Mouse (Mus musculus) liver, embryonic 15.5 days (tissue): ENCODE results near the gene Thrb. TPM values are rescaled to one million over a fixed set of nuclear protein-coding genes. Genes with fewer than 3 reads are reported as not detected.

Source experiments
- ATAC-seq: fragments of 200-750 bp; cut with Nextera tagmentation; 2 replicates; pipeline ENCODE4 v1.8.0; 2017; ENCODE audit warnings: moderate number of reproducible peaks, mild to moderate bottlenecking, moderate library complexity; ENCODE audit not compliant: insufficient read depth
- H3K27ac ChIP-seq: fragments of 300-500 bp; sonication (generic); replicated peaks from 2 replicates; pipeline ENCODE4 v1.5.1; 2015; ENCODE audit warnings: mild to moderate bottlenecking, inconsistent platforms
- H3K27me3 ChIP-seq: fragments of 300-500 bp; sonication (generic); 2 replicates; pipeline ENCODE4 v1.6.1; 2015; ENCODE audit warnings: mild to moderate bottlenecking, inconsistent platforms
- H3K36me3 ChIP-seq: fragments of 300-500 bp; sonication (generic); replicated peaks from 2 replicates; pipeline ENCODE4 v1.6.1; 2015; ENCODE audit warnings: moderate library complexity, mild to moderate bottlenecking, inconsistent platforms
- H3K4me1 ChIP-seq: fragments of 300-500 bp; sonication (generic); replicated peaks from 2 replicates; pipeline ENCODE4 v1.6.1; 2015; ENCODE audit warnings: inconsistent platforms
- H3K4me2 ChIP-seq: fragments of 300-500 bp; sonication (generic); 2 replicates; pipeline ENCODE4 v1.6.1; 2015; ENCODE audit warnings: moderate library complexity, mild to moderate bottlenecking, inconsistent platforms
- H3K4me3 ChIP-seq: fragments of 300-500 bp; sonication (generic); replicated peaks from 2 replicates; pipeline ENCODE4 v1.5.1; 2015; ENCODE audit warnings: mild to moderate bottlenecking, inconsistent platforms
- H3K9ac ChIP-seq: fragments of 300-500 bp; sonication (generic); 2 replicates; pipeline ENCODE4 v1.6.1; 2015; ENCODE audit warnings: moderate library complexity, mild to moderate bottlenecking, inconsistent platforms
- H3K9me3 ChIP-seq: fragments of 300-500 bp; sonication (generic); replicated peaks from 2 replicates; pipeline ENCODE4 v1.6.1; 2016; ENCODE audit warnings: inconsistent platforms
- whole genome bisulfite sequencing: fragments of 180-500 bp; shearing (Covaris S2); methylation state at CpG from one replicate; pipeline ENCODE4 v1.1.7; 2015; ENCODE audit warnings: mixed read lengths; ENCODE audit not compliant: insufficient replicate concordance; 5-methylcytosine and 5-hydroxymethylcytosine counted together
- polyA plus RNA-seq: library from polyadenylated mRNA; unstranded; fragments of >200 nt; fragmentation: Nextera tagmentation; extraction: Ambion mirVana; gene quantifications from 2 replicates; pipeline ENCODE4 v1.2.1, GENCODE M21; 2015

Gene Thrb
- polyA plus RNA-seq, 1 experiment from 2014 or later: 2.1 TPM

DNA sequence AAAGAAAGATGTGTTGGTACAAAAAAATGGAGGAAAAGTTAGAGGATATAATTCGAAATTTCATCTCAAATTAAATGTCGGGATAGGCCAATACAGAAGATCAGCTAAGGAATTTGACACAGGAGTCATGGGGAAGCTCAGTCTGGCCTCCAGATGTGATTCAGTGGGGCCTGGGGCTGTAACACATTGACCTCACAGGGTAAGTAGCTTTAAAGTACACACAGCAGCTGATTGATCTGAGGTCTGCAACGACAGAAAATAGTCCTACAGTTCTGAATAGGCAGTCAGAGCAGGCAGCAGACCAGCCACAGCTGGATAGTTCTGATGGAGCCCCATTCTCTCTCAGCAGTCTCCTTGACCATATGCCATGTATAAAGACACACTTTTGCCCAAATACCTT lies 80.8 kb downstream of the Thrb start:
- Histone ChIP-seq H3K4me2 (no peak overlapping the region), H3K36me3 (no peaks in the 10 kb centered on the region), H3K9me3 (no peaks in the 10 kb centered on the region), H3K27ac (no peak overlapping the region), H3K4me3 (no peak overlapping the region), H3K9ac (no peak overlapping the region), H3K4me1 (no peaks in the 10 kb centered on the region), H3K27me3 (no peaks in the 10 kb centered on the region)
- ATAC-seq: no peak
- 35% methylated on average over 3 of the region's 3 CpGs for whole genome bisulfite sequencing

DNA sequence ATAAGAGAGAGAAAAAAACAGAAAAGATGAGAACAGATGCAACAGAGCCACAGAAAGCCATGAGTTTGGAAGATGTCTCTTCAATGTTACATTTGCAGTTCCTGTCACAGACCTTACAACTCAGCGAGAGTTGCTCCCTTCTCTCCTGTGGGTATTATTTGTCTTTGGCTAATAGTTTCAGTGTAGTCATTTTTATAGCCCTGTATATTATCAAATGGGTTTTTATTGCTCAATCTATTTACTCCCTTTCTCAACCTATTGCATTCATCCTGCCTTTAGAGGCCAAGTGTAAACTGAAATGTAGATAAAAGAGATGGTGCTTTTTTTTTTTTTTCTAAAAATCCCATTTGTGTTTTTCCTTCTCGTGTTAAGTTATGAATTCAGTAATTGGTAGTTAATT lies 82.2 kb downstream of the Thrb start:
- no peaks in the 10 kb centered on the region for H3K4me1 ChIP-seq
- no peak overlapping the region for H3K4me2 ChIP-seq
- no peaks in the 10 kb centered on the region for H3K27me3 ChIP-seq
- no peaks in the 10 kb centered on the region for H3K36me3 ChIP-seq
- H3K9ac ChIP-seq: no peak overlapping the region
- WGBS: 47% methylated on average over 2 of the region's 2 CpGs
- H3K4me3 ChIP-seq: no peak overlapping the region
- H3K27ac ChIP-seq: no peak overlapping the region
- ATAC-seq: no peak
- H3K9me3 ChIP-seq: no peaks in the 10 kb centered on the region

- WGBS: 41% methylated on average over 9 of the region's 9 CpGs
- no peaks in the 10 kb centered on the region for H3K36me3 ChIP-seq
- no peak overlapping the region for H3K9ac ChIP-seq
- ATAC-seq: no peak
- no peaks in the 10 kb centered on the region for H3K9me3 ChIP-seq
- H3K4me1 ChIP-seq: no peaks in the 10 kb centered on the region
- H3K27me3 ChIP-seq: no peaks in the 10 kb centered on the region
- no peak overlapping the region for H3K4me2 ChIP-seq
- no peak overlapping the region for H3K27ac ChIP-seq
- no peak overlapping the region for H3K4me3 ChIP-seq
Observed at GRCm38 (mm10) chr14:17742902-17743712, 83.0 kb downstream of the Thrb start.

GRCm38 (mm10) chr14:17743713-17744158 lies 83.7 kb downstream of the Thrb start:
- 56% methylated on average over 2 of the region's 2 CpGs for WGBS
- ATAC-seq: no peak

DNA sequence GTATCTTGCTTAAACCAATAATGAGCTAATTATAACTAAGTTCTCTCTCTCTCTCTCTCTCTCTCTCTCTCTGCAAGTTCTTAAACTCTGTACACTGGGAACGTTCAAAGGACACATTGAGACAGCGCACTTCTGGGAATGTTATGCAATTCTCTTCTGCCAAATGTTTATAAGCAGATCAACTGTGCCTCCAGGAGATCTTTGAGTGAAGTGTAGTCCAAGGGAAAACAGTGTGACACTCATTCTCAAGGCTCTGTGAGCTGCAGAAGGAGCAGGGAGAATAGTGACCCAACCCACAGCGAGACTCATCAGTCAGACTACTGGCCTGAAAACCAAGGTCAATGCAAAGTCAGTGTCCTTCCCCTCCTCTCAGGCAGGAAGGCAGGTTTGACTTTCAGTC lies 87.9 kb downstream of the Thrb start:
- 57% methylated on average over 3 of the region's 3 CpGs for WGBS
- H3K27me3 ChIP-seq: no peaks in the 10 kb centered on the region

More at GRCm38 (mm10) chr14:17743713-17744158, 83.7 kb downstream of the Thrb start:
- no peaks in the 10 kb centered on the region for H3K27me3 ChIP-seq
- no peak overlapping the region for H3K27ac ChIP-seq
- H3K4me1 ChIP-seq: no peaks in the 10 kb centered on the region
- no peak overlapping the region for H3K4me2 ChIP-seq
- H3K4me3 ChIP-seq: no peak overlapping the region
- no peaks in the 10 kb centered on the region for H3K9me3 ChIP-seq
- no peak overlapping the region for H3K9ac ChIP-seq
- no peaks in the 10 kb centered on the region for H3K36me3 ChIP-seq

DNA sequence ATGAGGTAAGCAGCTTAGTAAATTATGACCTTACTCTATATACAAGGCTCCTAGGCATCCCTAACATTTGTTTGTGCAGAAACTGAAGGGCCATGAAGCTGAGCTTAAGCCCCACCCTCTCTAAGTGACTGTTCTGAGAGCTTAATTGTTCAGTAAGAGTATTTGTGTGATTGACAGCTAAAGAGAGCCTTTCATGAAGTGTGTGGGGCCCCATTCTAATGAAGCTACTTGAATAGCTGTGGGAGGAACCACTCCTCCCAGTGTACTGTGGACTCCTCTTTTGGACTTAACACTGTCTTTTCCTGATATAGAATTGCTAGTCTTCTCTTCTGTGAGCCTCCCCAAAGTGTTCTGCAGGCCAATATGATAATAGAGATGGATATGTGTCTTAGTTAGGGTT lies 88.9 kb downstream of the Thrb start:
- H3K9ac ChIP-seq: no peak overlapping the region
- no peak overlapping the region for H3K4me3 ChIP-seq
- H3K27ac ChIP-seq: no peak overlapping the region
- H3K36me3 ChIP-seq: no peaks in the 10 kb centered on the region
- H3K27me3 ChIP-seq: no peaks in the 10 kb centered on the region
- H3K4me2 ChIP-seq: no peak overlapping the region
- no peaks in the 10 kb centered on the region for H3K9me3 ChIP-seq
- H3K4me1 ChIP-seq: no peaks in the 10 kb centered on the region
- ATAC-seq: no peak

More for the DNA sequence above, 87.9 kb downstream of the Thrb start:
- H3K9me3 ChIP-seq: no peaks in the 10 kb centered on the region
- no peak overlapping the region for H3K9ac ChIP-seq
- no peaks in the 10 kb centered on the region for H3K4me1 ChIP-seq
- H3K27ac ChIP-seq: no peak overlapping the region
- no peak overlapping the region for H3K4me3 ChIP-seq
- no peak for ATAC-seq
- no peaks in the 10 kb centered on the region for H3K36me3 ChIP-seq
- H3K4me2 ChIP-seq: no peak overlapping the region

GRCm38 (mm10) chr14:17751911-17752310 lies 91.8 kb downstream of the Thrb start:
- Histone ChIP-seq H3K27ac (no peak overlapping the region), H3K4me1 (no peaks in the 10 kb centered on the region), H3K36me3 (no peaks in the 10 kb centered on the region), H3K9ac (no peak overlapping the region), H3K9me3 (no peaks in the 10 kb centered on the region), H3K4me2 (no peak overlapping the region), H3K4me3 (no peak overlapping the region), H3K27me3 (no peaks in the 10 kb centered on the region)
- no peak for ATAC-seq
- 56% methylated on average over 1 of the region's 1 CpGs for WGBS

GRCm38 (mm10) chr14:17753429-17753828 lies 93.4 kb downstream of the Thrb start:
- Histone ChIP-seq H3K4me3 (no peak overlapping the region), H3K27me3 (no peaks in the 10 kb centered on the region), H3K9ac (no peak overlapping the region), H3K4me1 (no peaks in the 10 kb centered on the region), H3K36me3 (no peaks in the 10 kb centered on the region), H3K27ac (no peak overlapping the region), H3K9me3 (no peaks in the 10 kb centered on the region), H3K4me2 (no peak overlapping the region)
- 57% methylated on average over 1 of the region's 1 CpGs for WGBS
- ATAC-seq: no peak

GRCm38 (mm10) chr14:17756732-17757131 lies 96.7 kb downstream of the Thrb start:
- no peak for ATAC-seq
- no peaks in the 10 kb centered on the region for H3K36me3 ChIP-seq
- no peaks in the 10 kb centered on the region for H3K27me3 ChIP-seq
- no peaks in the 10 kb centered on the region for H3K9me3 ChIP-seq
- no peak overlapping the region for H3K27ac ChIP-seq
- no peak overlapping the region for H3K4me2 ChIP-seq
- H3K4me1 ChIP-seq: no peaks in the 10 kb centered on the region
- H3K4me3 ChIP-seq: no peak overlapping the region
- no peak overlapping the region for H3K9ac ChIP-seq

DNA sequence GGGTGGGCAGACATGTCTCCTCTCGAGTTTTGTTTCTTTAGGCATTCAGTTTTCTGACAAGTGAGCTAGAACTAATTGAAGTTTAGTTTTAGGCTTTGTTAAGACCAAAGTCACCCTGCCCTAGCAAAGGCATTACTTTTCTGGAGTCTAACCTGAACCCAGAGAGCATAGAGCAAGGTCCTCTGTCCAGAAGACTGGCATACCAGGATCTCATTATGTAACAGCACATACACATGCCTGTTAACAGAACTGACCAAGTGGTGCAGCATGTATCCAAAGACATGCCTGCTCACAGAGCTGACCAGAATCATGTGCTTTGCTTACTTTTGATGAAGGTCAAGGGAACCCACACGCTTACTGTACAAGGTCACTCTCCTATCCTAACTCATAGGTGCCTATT lies 107.9 kb downstream of the Thrb start:
- 39% methylated on average over 2 of the region's 2 CpGs for WGBS
- Histone ChIP-seq H3K9ac (no peak overlapping the region), H3K4me2 (no peak overlapping the region), H3K27me3 (no peaks in the 10 kb centered on the region), H3K27ac (no peak overlapping the region), H3K4me1 (no peaks in the 10 kb centered on the region), H3K9me3 (no peaks in the 10 kb centered on the region), H3K4me3 (no peak overlapping the region), H3K36me3 (no peaks in the 10 kb centered on the region)
- ATAC-seq: no peak

GRCm38 (mm10) chr14:17774404-17774803 lies 114.3 kb downstream of the Thrb start:
- H3K36me3 ChIP-seq: no peaks in the 10 kb centered on the region
- no peaks in the 10 kb centered on the region for H3K4me1 ChIP-seq
- no peaks in the 10 kb centered on the region for H3K27me3 ChIP-seq
- no peak overlapping the region for H3K27ac ChIP-seq
- no peak overlapping the region for H3K9ac ChIP-seq
- H3K4me2 ChIP-seq: no peak overlapping the region
- no peaks in the 10 kb centered on the region for H3K9me3 ChIP-seq
- no peak overlapping the region for H3K4me3 ChIP-seq
- ATAC-seq: no peak
- WGBS: 57% methylated on average over 2 of the region's 2 CpGs

- ATAC-seq: no peak
- H3K4me2 ChIP-seq: no peak overlapping the region
- no peaks in the 10 kb centered on the region for H3K36me3 ChIP-seq
- no peaks in the 10 kb centered on the region for H3K27me3 ChIP-seq
- H3K9ac ChIP-seq: no peak overlapping the region
- WGBS: 62% methylated on average over 4 of the region's 4 CpGs
- no peak overlapping the region for H3K4me3 ChIP-seq
- no peaks in the 10 kb centered on the region for H3K9me3 ChIP-seq
- H3K27ac ChIP-seq: no peak overlapping the region
- peaks cover 6% of the 10 kb centered on the region for H3K4me1 ChIP-seq
Observed at GRCm38 (mm10) chr14:17781921-17782320, 121.9 kb downstream of the Thrb start.
